Mouse (Mus musculus): ENCODE results near the gene Pacsin1. TPM values are rescaled to one million over a fixed set of nuclear protein-coding genes. Genes with fewer than 3 reads are reported as not detected.

Pacsin1 gene
- polyA plus RNA-seq, 1 experiment from 2014 or later = 1.2 TPM

DNA sequence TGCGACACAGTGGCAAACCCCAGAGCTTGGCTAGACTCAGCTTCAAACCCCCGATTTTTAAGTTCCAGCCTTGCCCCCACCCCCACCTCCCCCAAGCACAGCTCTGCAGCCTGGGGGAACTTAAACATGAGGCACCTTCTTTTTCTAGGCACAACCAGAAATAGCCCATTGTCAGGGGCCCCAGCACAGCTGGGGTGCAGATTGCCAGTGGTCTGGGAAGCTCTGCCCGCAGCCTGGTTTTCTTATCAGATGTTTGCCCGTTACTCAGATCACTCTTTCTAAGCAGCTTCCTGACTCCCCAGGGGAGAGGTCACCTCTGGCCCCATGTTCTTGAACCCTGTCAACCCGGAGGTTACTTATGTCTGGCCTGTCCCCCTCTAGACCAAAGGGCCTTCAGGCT, 1.1 kb downstream of the Pacsin1 start:
- Histone ChIP-seq H3K4me1 (ENCODE audit: control insufficient read depth, insufficient read depth, low read length) (peaks cover 8% of the 10 kb centered on the region), H3K9ac (ENCODE audit: low read length) (no peak overlapping the region), H3K27ac (ENCODE audit: low read length) (no peak overlapping the region), H3K4me2 (ENCODE audit: low read depth, low read length) (no peak overlapping the region), H3K9me3 (replicated peaks; ENCODE audit: control insufficient read depth, low read length) (no peaks in the 10 kb centered on the region), H3K36me3 (ENCODE audit: control insufficient read depth, insufficient read depth, low read length) (no peaks in the 10 kb centered on the region), H3K27me3 (ENCODE audit: control insufficient read depth, insufficient read depth, low read length) (peaks cover 27% of the 10 kb centered on the region), H3K4me3 (replicated peaks; ENCODE audit: low read length) (no peak overlapping the region)
- WGBS = 20% methylated on average over 5 of the region's 5 CpGs
- no peak for ATAC-seq (ENCODE audit: insufficient read depth, low FRiP score)

DNA sequence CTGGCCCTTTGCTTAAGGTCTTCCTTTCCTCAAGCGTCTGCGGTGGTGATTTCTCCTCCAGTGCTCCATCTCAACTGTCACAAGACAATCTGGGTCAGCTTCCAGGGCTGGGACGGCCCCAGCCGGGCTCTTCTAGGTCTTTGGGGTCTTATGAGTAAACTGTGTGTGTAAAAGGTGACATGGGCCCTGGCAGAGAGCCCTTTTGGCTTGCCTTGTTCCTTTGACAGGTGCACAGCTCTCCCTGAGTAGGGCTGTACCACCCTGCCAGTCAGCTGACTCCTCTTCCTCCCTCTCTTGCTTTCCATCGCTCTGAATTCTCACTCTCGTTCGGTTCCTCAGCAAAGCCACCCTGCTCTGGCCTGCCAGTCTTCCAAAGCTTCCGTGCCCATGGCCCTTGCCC, 1.8 kb downstream of the Pacsin1 start:
- Histone ChIP-seq H3K4me2 (ENCODE audit: low read depth, low read length) (no peak overlapping the region), H3K9ac (ENCODE audit: low read length) (no peak overlapping the region), H3K27ac (ENCODE audit: low read length) (no peak overlapping the region), H3K9me3 (replicated peaks; ENCODE audit: control insufficient read depth, low read length) (no peaks in the 10 kb centered on the region), H3K27me3 (ENCODE audit: control insufficient read depth, insufficient read depth, low read length) (peaks cover 27% of the 10 kb centered on the region), H3K36me3 (ENCODE audit: control insufficient read depth, insufficient read depth, low read length) (no peaks in the 10 kb centered on the region), H3K4me1 (ENCODE audit: control insufficient read depth, insufficient read depth, low read length) (peaks cover 8% of the 10 kb centered on the region), H3K4me3 (replicated peaks; ENCODE audit: low read length) (no peak overlapping the region)
- no peak for ATAC-seq (ENCODE audit: insufficient read depth, low FRiP score)
- 66% methylated on average over 8 of the region's 8 CpGs for WGBS

DNA sequence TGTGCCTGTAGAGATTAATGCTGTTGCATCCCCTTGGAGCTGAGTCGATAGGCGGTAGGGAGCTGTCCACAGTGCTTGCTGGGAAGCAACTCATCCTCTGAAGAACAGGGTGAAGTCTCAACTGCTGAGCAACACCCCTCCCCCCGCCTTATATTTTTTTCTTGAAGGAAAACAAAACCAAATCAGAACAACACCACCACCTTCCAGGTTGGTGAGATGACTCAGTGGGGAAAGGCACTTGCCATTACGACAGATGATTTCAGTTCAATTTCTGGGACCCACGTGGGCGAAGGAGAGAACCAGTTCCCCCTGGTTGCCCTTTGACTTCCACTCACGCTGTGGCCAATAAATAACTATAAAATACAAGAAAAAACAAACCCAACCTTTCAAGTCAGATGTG, 3.5 kb downstream of the Pacsin1 start:
- no peaks in the 10 kb centered on the region for H3K9me3 ChIP-seq (replicated peaks; ENCODE audit: control insufficient read depth, low read length)
- peaks cover 27% of the 10 kb centered on the region for H3K27me3 ChIP-seq (ENCODE audit: control insufficient read depth, insufficient read depth, low read length)
- no peak overlapping the region for H3K4me2 ChIP-seq (ENCODE audit: low read depth, low read length)
- no peak overlapping the region for H3K4me3 ChIP-seq (replicated peaks; ENCODE audit: low read length)
- no peak overlapping the region for H3K27ac ChIP-seq (ENCODE audit: low read length)
- H3K9ac ChIP-seq (ENCODE audit: low read length) = no peak overlapping the region
- no peak for ATAC-seq (ENCODE audit: insufficient read depth, low FRiP score)
- no peaks in the 10 kb centered on the region for H3K36me3 ChIP-seq (ENCODE audit: control insufficient read depth, insufficient read depth, low read length)
- WGBS = 66% methylated on average over 7 of the region's 7 CpGs
- peaks cover 8% of the 10 kb centered on the region for H3K4me1 ChIP-seq (ENCODE audit: control insufficient read depth, insufficient read depth, low read length)

DNA sequence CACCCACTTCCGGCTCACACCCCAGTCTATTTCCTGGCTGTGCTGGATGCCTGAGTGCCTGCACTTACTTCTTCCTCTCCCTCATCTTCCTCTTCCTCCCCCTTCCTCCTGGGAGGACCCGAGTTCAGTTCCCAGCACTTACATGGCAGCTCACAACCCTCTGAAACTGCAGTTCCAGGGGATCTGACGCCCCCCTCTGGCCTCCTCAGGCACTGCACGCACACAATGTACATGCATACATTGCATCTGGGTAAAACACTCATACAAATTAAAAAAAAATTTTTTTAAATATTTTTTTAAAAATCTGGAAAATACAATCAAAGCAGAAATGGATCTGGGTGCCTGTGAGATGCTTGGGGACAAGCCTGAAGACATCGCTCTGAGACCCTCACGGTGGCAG, 16.4 kb downstream of the Pacsin1 start:
- no peak for ATAC-seq (ENCODE audit: insufficient read depth, low FRiP score)
- Histone ChIP-seq H3K4me3 (replicated peaks; ENCODE audit: low read length) (no peak overlapping the region), H3K27me3 (ENCODE audit: control insufficient read depth, insufficient read depth, low read length) (no peaks in the 10 kb centered on the region), H3K4me2 (ENCODE audit: low read depth, low read length) (no peak overlapping the region), H3K4me1 (ENCODE audit: control insufficient read depth, insufficient read depth, low read length) (no peaks in the 10 kb centered on the region), H3K9me3 (replicated peaks; ENCODE audit: control insufficient read depth, low read length) (no peaks in the 10 kb centered on the region), H3K36me3 (ENCODE audit: control insufficient read depth, insufficient read depth, low read length) (no peaks in the 10 kb centered on the region), H3K9ac (ENCODE audit: low read length) (no peak overlapping the region), H3K27ac (ENCODE audit: low read length) (no peak overlapping the region)
- 82% methylated on average over 6 of the region's 6 CpGs for WGBS

DNA sequence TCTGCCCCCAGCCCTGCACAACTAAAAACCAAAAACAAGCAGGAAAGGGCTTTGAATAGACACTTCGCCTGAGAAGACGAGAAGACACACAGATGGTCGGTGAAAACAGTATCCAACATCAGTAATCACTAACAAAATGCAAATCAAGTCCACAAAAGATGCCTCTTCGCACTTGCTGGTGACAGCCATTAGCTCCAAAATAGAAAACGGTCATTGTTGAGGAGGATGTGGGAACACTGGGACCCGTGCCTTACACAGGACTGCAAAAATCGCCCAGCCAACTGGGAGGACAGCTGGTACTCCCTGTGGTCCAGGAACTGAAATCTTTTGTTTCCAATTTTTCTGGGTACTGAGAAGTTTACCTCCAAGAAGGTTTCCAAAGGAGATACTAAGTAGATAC, 18.6 kb downstream of the Pacsin1 start:
- Histone ChIP-seq H3K4me1 (ENCODE audit: control insufficient read depth, insufficient read depth, low read length) (no peaks in the 10 kb centered on the region), H3K9ac (ENCODE audit: low read length) (no peak overlapping the region), H3K27ac (ENCODE audit: low read length) (no peak overlapping the region), H3K36me3 (ENCODE audit: control insufficient read depth, insufficient read depth, low read length) (no peaks in the 10 kb centered on the region), H3K4me2 (ENCODE audit: low read depth, low read length) (no peak overlapping the region), H3K27me3 (ENCODE audit: control insufficient read depth, insufficient read depth, low read length) (no peaks in the 10 kb centered on the region), H3K4me3 (replicated peaks; ENCODE audit: low read length) (no peak overlapping the region), H3K9me3 (replicated peaks; ENCODE audit: control insufficient read depth, low read length) (no peaks in the 10 kb centered on the region)
- 85% methylated on average over 7 of the region's 7 CpGs for WGBS
- no peak for ATAC-seq (ENCODE audit: insufficient read depth, low FRiP score)

DNA sequence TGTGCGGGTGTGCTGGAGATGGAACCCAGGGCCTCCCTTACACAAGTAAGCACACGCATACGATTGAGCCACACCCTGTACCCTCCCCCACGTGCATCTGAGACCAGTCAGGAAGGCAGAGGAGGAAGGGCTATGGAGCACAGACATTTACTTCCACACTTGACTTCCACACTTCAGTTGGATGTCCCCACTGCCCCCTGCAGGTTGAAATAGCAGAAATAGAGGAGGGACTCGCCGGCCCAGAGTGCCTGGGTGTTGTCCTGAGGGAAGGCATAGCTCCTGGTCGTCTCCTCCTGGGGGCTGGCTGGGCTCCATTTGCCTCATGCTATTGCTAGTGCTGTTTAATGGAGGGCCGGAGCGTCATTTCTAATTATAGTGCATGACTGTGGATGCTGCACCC, 20.1 kb downstream of the Pacsin1 start:
- Histone ChIP-seq H3K4me2 (ENCODE audit: low read depth, low read length) (no peak overlapping the region), H3K4me3 (replicated peaks; ENCODE audit: low read length) (no peak overlapping the region), H3K9me3 (replicated peaks; ENCODE audit: control insufficient read depth, low read length) (no peaks in the 10 kb centered on the region), H3K27me3 (ENCODE audit: control insufficient read depth, insufficient read depth, low read length) (no peaks in the 10 kb centered on the region), H3K4me1 (ENCODE audit: control insufficient read depth, insufficient read depth, low read length) (no peaks in the 10 kb centered on the region), H3K27ac (ENCODE audit: low read length) (no peak overlapping the region), H3K36me3 (ENCODE audit: control insufficient read depth, insufficient read depth, low read length) (no peaks in the 10 kb centered on the region), H3K9ac (ENCODE audit: low read length) (no peak overlapping the region)
- 45% methylated on average over 9 of the region's 9 CpGs for WGBS
- no peak; the same call in 1 of the 2 replicates for ATAC-seq (ENCODE audit: insufficient read depth, low FRiP score)

DNA sequence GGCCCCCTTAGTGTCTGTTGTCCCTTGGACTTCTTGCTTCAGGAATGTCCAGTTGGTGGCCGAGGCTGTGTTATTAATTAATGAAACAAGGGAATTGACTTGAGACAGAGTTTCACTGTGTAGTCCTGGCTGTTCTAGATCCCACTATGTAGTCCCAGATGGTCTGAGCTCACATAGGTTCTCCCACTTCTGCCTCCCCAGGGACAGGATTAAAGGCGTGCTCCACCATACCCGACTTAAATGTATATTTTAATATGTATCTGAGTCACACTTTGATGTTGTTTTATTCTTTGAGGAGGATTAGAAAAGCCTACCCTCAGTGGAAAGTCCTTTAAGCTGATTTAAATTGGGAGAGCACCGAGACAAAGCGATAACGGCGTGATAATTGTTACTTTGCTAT, 21.0 kb downstream of the Pacsin1 start:
- Histone ChIP-seq H3K4me3 (replicated peaks; ENCODE audit: low read length) (no peak overlapping the region), H3K4me1 (ENCODE audit: control insufficient read depth, insufficient read depth, low read length) (no peaks in the 10 kb centered on the region), H3K9ac (ENCODE audit: low read length) (no peak overlapping the region), H3K4me2 (ENCODE audit: low read depth, low read length) (no peak overlapping the region), H3K27me3 (ENCODE audit: control insufficient read depth, insufficient read depth, low read length) (no peaks in the 10 kb centered on the region), H3K9me3 (replicated peaks; ENCODE audit: control insufficient read depth, low read length) (no peaks in the 10 kb centered on the region), H3K27ac (ENCODE audit: low read length) (no peak overlapping the region), H3K36me3 (ENCODE audit: control insufficient read depth, insufficient read depth, low read length) (no peaks in the 10 kb centered on the region)
- ATAC-seq (ENCODE audit: insufficient read depth, low FRiP score) = no peak
- WGBS = 63% methylated on average over 7 of the region's 7 CpGs

DNA sequence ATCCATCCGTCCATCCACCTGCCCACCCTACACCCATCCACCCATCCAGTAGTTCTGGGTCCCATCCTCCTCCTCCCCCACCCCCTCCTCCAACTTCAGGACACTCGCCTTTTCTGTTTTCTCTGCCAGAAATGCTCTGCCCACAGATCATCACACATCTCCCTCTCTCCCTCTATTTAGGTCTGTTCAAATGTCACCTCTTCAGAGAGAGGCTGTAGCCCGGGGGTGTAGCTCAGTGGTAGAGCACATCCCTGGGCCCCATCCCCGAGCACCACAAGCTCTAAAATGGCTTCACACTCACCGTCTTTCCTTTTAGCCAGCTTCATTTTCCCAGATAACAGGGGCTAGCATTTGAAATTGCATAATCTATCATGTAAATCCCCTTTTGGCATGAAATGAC, 22.4 kb downstream of the Pacsin1 start:
- no peak overlapping the region for H3K27ac ChIP-seq (ENCODE audit: low read length)
- 72% methylated on average over 5 of the region's 5 CpGs for WGBS

DNA sequence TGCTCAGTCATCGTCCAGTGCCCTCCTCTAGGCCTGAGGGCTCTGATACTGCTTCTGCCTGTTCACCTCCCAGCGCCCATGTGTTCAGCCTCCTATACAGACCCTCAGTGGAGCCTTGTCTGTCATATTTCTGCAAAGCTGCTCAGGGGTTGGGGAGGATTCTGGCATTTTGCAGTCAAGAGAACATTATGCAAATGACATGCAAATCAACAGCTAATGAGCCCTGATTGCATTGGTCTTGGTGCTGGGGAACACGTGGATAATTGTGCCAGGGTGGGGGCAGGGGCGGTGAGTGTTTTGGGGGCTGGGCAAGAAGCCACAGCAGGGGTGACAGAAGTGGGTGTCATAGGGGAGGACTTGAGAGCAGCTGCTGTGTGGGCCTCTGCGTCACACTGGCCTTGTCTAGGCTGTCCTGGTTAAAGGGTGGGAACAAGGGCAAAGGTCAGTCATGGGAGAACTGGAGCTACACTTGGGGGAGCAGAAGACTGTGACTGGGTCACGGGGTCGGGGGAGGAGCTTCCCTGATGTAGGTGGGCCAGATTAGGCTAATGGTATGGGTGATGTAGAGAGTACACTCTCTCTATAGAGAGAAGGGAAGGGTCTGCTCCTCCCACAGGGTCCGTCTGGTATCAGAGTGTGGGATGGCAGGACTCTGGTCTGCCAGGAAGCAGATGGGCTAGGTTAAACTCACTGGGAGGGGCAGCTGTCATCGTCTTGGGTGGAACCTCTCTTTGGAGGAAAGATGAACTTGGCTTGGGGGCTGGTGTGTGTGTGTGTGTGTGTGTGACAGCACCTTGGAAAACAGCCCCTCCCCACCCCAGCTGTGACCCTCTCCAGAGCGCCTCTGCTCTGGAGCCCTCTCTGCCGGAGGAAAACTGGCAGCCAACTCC, 23.9 kb downstream of the Pacsin1 start:
- ATAC-seq (ENCODE audit: insufficient read depth, low FRiP score) = no peak

More for the DNA sequence above, 22.4 kb downstream of the Pacsin1 start:
- Histone ChIP-seq H3K4me1 (ENCODE audit: control insufficient read depth, insufficient read depth, low read length) (no peaks in the 10 kb centered on the region), H3K9me3 (replicated peaks; ENCODE audit: control insufficient read depth, low read length) (no peaks in the 10 kb centered on the region), H3K27me3 (ENCODE audit: control insufficient read depth, insufficient read depth, low read length) (no peaks in the 10 kb centered on the region), H3K36me3 (ENCODE audit: control insufficient read depth, insufficient read depth, low read length) (no peaks in the 10 kb centered on the region), H3K4me3 (replicated peaks; ENCODE audit: low read length) (no peak overlapping the region), H3K4me2 (ENCODE audit: low read depth, low read length) (no peak overlapping the region), H3K9ac (ENCODE audit: low read length) (no peak overlapping the region)
- no peak for ATAC-seq (ENCODE audit: insufficient read depth, low FRiP score)

More for the DNA sequence above, 23.9 kb downstream of the Pacsin1 start:
- WGBS = 40% methylated on average over 11 of the region's 11 CpGs
- H3K4me1 ChIP-seq (ENCODE audit: control insufficient read depth, insufficient read depth, low read length) = no peaks in the 10 kb centered on the region
- H3K9me3 ChIP-seq (replicated peaks; ENCODE audit: control insufficient read depth, low read length) = no peaks in the 10 kb centered on the region
- H3K4me2 ChIP-seq (ENCODE audit: low read depth, low read length) = no peak overlapping the region
- no peak overlapping the region for H3K4me3 ChIP-seq (replicated peaks; ENCODE audit: low read length)
- no peaks in the 10 kb centered on the region for H3K36me3 ChIP-seq (ENCODE audit: control insufficient read depth, insufficient read depth, low read length)
- H3K9ac ChIP-seq (ENCODE audit: low read length) = 0 out of 2 replicates have a peak overlapping the region, but pooled peaks have one; percentile 19
- H3K27ac ChIP-seq (ENCODE audit: low read length) = no peak overlapping the region
- H3K27me3 ChIP-seq (ENCODE audit: control insufficient read depth, insufficient read depth, low read length) = peaks cover 2% of the 10 kb centered on the region
